Comparison of ENCODE assay signal across 13 mouse cellular contexts in genomic region chr10:125885796-125886195, GRCm38 (mm10).
"Had no signal": no experiment of that assay in that cellular context is flagged by ENCODE, and none has a peak within 500 bp of the region (broad histone marks: within the 10 kb centered on the region; RNA-seq: fewer than 3 reads in every experiment).

No protein-coding gene starts in this region.

- H3K4me3 ChIP-seq: left cerebral cortex, adult 2 months; limb, embryonic 13.5 days; midbrain, embryonic 10.5 days; neural tube, embryonic 12.5 days had no signal

- H3K4me2 ChIP-seq: limb, embryonic 13.5 days; neural tube, embryonic 12.5 days had no signal

- H3K27ac ChIP-seq: left cerebral cortex, adult 2 months; limb, embryonic 13.5 days; liver, embryonic 14.5 days; midbrain, embryonic 10.5 days; neural tube, embryonic 12.5 days had no signal

- H3K36me3 ChIP-seq: limb, embryonic 13.5 days; midbrain, embryonic 10.5 days; neural tube, embryonic 12.5 days had no signal

- H3K27me3 ChIP-seq: limb, embryonic 13.5 days; neural tube, embryonic 12.5 days had no signal

- DNase-seq: kidney, postnatal 25 days; lung, adult 18-20 months; midbrain, embryonic 14.5 days; retina, postnatal 1 day; right cerebral cortex, postnatal 4 days; spleen, adult 18-20 months; thymus, adult 18-20 months; thymus, postnatal 14 days had no signal

- H3K9me3 ChIP-seq: limb, embryonic 13.5 days; midbrain, embryonic 10.5 days; neural tube, embryonic 12.5 days had no signal

- H3K4me1 ChIP-seq: midbrain, embryonic 10.5 days; neural tube, embryonic 12.5 days had no signal

- H3K9ac ChIP-seq: limb, embryonic 13.5 days; liver, embryonic 14.5 days; neural tube, embryonic 12.5 days had no signal
